Mouse (Mus musculus) midbrain, embryonic 14.5 days (tissue): ENCODE measurements around the gene Rassf5. TPM values are rescaled to one million over a fixed set of nuclear protein-coding genes. Genes with fewer than 3 reads are reported as not detected.

Experiments used
- ATAC-seq: fragments of 200-750 bp; cut with Nextera tagmentation; 2 replicates; pipeline ENCODE4 v1.8.0; 2017; ENCODE audit warnings: moderate number of reproducible peaks, moderate library complexity; ENCODE audit not compliant: low FRiP score, low TSS enrichment
- DNase-seq: peaks from one replicate; pipeline ENCODE4 v3.0.0-alpha.2; 2015
- H3K27ac ChIP-seq: fragments of 300-500 bp; sonication (generic); replicated peaks from 2 replicates; pipeline ENCODE4 v1.5.1; 2014; ENCODE audit warnings: mild to moderate bottlenecking, low read depth, low read length, moderate library complexity
- H3K27me3 ChIP-seq: fragments of 300-500 bp; sonication (generic); 2 replicates; pipeline ENCODE4 v1.6.1; 2014; ENCODE audit warnings: low read length, control low read depth, mixed read lengths; ENCODE audit not compliant: control insufficient read depth, insufficient read depth
- H3K36me3 ChIP-seq: fragments of 300-500 bp; sonication (generic); 2 replicates; pipeline ENCODE4 v1.6.1; 2014; ENCODE audit warnings: low read length, control low read depth; ENCODE audit not compliant: control insufficient read depth, insufficient read depth
- H3K4me1 ChIP-seq: fragments of 300-500 bp; sonication (generic); 2 replicates; pipeline ENCODE4 v1.6.1; 2014; ENCODE audit warnings: mild to moderate bottlenecking, antibody characterized with exemption, low read length, control low read depth; ENCODE audit not compliant: control insufficient read depth, insufficient read depth
- H3K4me2 ChIP-seq: fragments of 300-500 bp; sonication (generic); 2 replicates; pipeline ENCODE4 v1.6.1; 2014; ENCODE audit warnings: mild to moderate bottlenecking, low read length, moderate library complexity
- H3K4me3 ChIP-seq: fragments of 300-500 bp; sonication (generic); replicated peaks from 2 replicates; pipeline ENCODE4 v1.5.1; 2014; ENCODE audit warnings: low read depth, low read length
- H3K9ac ChIP-seq: fragments of 300-500 bp; sonication (generic); replicated peaks from 2 replicates; pipeline ENCODE4 v1.6.1; 2014; ENCODE audit warnings: mild to moderate bottlenecking, low read length, moderate library complexity
- H3K9me3 ChIP-seq: fragments of 300-500 bp; sonication (generic); 2 replicates; pipeline ENCODE4 v1.6.1; 2016; ENCODE audit warnings: low read length, control low read depth, mixed read lengths; ENCODE audit not compliant: control insufficient read depth
- WGBS: fragments of 180-500 bp; shearing (Covaris S2); extraction: QIAGEN DNeasy Blood & Tissue Kit; methylation state at CpG from one replicate; pipeline ENCODE4 v1.1.7; 2014; 5-methylcytosine and 5-hydroxymethylcytosine counted together
- polyA plus RNA-seq: library from polyadenylated mRNA; unstranded; fragments of >200 nt; fragmentation: Nextera tagmentation; extraction: Ambion mirVana; gene quantifications from 2 replicates; pipeline ENCODE4 v1.2.1, GENCODE M21; 2014

Gene Rassf5
- polyA plus RNA-seq, 1 experiment from 2014 or later, result 3.0 TPM

GRCm38 (mm10) chr1:131196107-131196506 lies 49.0 kb downstream of the Rassf5 start:
- Histone ChIP-seq H3K27me3 (no peaks in the 10 kb centered on the region), H3K36me3 (no peaks in the 10 kb centered on the region), H3K9ac (no peak overlapping the region), H3K4me2 (no peak overlapping the region), H3K4me1 (no peaks in the 10 kb centered on the region), H3K27ac (no peak overlapping the region), H3K4me3 (no peak overlapping the region), H3K9me3 (no peaks in the 10 kb centered on the region)
- 80% methylated on average over 2 of the region's 2 CpGs for WGBS
- DNase-seq (no peak), ATAC-seq (no peak)

DNA sequence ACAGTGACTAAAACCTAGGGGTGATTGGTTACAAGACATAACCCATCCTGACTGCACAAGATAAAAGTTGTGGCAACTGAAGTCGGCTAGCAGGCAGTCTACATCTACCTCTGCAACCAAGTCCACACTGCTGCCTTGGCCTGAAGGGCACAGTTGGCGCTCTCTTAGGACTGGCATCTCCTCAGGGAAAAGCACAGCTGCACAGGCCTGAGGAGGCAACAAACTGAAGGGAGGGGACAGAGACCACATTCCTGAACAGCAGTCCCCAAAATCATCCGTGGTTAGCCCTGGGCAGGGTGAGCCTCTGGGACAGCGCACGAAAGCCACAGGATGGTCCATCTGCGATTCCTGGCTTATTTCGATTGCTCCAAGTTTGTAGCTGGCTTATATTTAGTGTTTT lies 49.4 kb downstream of the Rassf5 start:
- ATAC-seq, result no peak

DNA sequence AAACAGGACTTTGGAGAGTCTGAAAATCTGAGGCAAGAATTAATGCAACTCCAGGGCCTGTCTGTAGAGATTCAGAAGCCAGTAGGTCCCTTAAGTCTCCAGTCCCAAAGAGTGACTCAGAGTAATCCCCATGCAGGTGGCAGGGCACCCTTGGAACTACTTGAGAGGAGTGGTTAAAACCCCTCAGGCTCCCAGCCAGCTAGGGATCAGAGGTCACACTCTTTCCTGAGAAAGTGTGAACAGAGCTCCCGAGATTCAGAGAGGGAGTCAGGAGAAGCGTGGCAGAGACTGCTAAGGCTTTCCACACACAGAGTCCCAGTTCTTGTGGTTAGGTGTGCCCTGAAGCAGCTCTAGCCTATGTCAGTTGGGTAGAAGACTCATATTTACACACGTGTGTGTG lies 51.3 kb downstream of the Rassf5 start:
- H3K4me2 ChIP-seq, result no peak overlapping the region
- H3K27ac ChIP-seq, result no peak overlapping the region
- no peaks in the 10 kb centered on the region for H3K9me3 ChIP-seq
- H3K9ac ChIP-seq, result no peak overlapping the region
- WGBS, result 65% methylated on average over 3 of the region's 3 CpGs
- no peak overlapping the region for H3K4me3 ChIP-seq
- H3K36me3 ChIP-seq, result no peaks in the 10 kb centered on the region
- ATAC-seq (no peak), DNase-seq (no peak)
- no peaks in the 10 kb centered on the region for H3K27me3 ChIP-seq
- H3K4me1 ChIP-seq, result no peaks in the 10 kb centered on the region

More for the DNA sequence above, 49.4 kb downstream of the Rassf5 start:
- no peak overlapping the region for H3K4me3 ChIP-seq
- no peaks in the 10 kb centered on the region for H3K4me1 ChIP-seq
- no peak for DNase-seq
- no peaks in the 10 kb centered on the region for H3K27me3 ChIP-seq
- no peak overlapping the region for H3K27ac ChIP-seq
- no peaks in the 10 kb centered on the region for H3K9me3 ChIP-seq
- H3K36me3 ChIP-seq, result no peaks in the 10 kb centered on the region
- H3K9ac ChIP-seq, result no peak overlapping the region
- H3K4me2 ChIP-seq, result no peak overlapping the region
- 86% methylated on average over 7 of the region's 7 CpGs for WGBS

GRCm38 (mm10) chr1:131188655-131189054 lies 56.4 kb downstream of the Rassf5 start:
- Histone ChIP-seq H3K4me3 (no peak overlapping the region), H3K36me3 (no peaks in the 10 kb centered on the region), H3K27me3 (no peaks in the 10 kb centered on the region), H3K4me2 (no peak overlapping the region), H3K27ac (no peak overlapping the region), H3K9me3 (no peaks in the 10 kb centered on the region), H3K4me1 (no peaks in the 10 kb centered on the region), H3K9ac (no peak overlapping the region)
- ATAC-seq, result no peak
- WGBS, result 96% methylated on average over 5 of the region's 5 CpGs
- DNase-seq, result no peak

DNA sequence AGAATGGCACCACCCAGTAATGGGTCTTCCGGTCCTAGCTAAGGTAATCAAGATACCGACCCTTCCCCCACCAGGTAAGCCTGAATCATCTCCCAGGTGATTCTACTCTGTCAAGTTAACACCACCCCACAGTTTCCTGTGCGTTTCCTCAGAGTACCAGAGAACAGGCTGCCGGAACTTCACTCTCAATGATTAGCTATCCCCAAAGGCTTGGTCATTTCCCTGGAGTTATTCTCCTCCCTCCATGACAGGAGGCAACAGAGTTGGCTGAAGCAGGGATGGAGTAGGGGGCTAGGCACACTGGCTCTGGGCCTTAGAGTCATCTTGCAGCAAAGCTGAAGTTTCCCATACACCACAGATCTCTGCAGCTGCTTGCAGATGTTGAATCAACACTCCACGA lies 57.2 kb downstream of the Rassf5 start:
- no peaks in the 10 kb centered on the region for H3K9me3 ChIP-seq
- no peak overlapping the region for H3K4me2 ChIP-seq
- H3K27ac ChIP-seq, result no peak overlapping the region
- H3K9ac ChIP-seq, result no peak overlapping the region
- WGBS, result 93% methylated on average over 5 of the region's 5 CpGs
- no peaks in the 10 kb centered on the region for H3K36me3 ChIP-seq
- ATAC-seq, result no peak
- H3K27me3 ChIP-seq, result no peaks in the 10 kb centered on the region
- no peaks in the 10 kb centered on the region for H3K4me1 ChIP-seq
- H3K4me3 ChIP-seq, result no peak overlapping the region
- DNase-seq, result no peak

- Histone ChIP-seq H3K27ac (no peak overlapping the region), H3K27me3 (no peaks in the 10 kb centered on the region), H3K4me2 (no peak overlapping the region), H3K9ac (no peak overlapping the region), H3K9me3 (no peaks in the 10 kb centered on the region), H3K4me1 (no peaks in the 10 kb centered on the region), H3K36me3 (no peaks in the 10 kb centered on the region), H3K4me3 (no peak overlapping the region)
- no peak for ATAC-seq
- no peak for DNase-seq
- 83% methylated on average over 6 of the region's 6 CpGs for WGBS
Observed at GRCm38 (mm10) chr1:131186995-131187394, 58.1 kb downstream of the Rassf5 start.

GRCm38 (mm10) chr1:131185821-131186506 lies 59.1 kb downstream of the Rassf5 start:
- Histone ChIP-seq H3K9me3 (no peaks in the 10 kb centered on the region), H3K4me3 (no peak overlapping the region), H3K4me1 (no peaks in the 10 kb centered on the region), H3K27ac (no peak overlapping the region), H3K36me3 (0 out of 2 replicates have a peak, but pooled peaks cover 2% of the 10 kb centered on the region), H3K27me3 (no peaks in the 10 kb centered on the region), H3K9ac (no peak overlapping the region), H3K4me2 (no peak overlapping the region)
- DNase-seq (no peak), ATAC-seq (no peak)
- 92% methylated on average over 13 of the region's 13 CpGs for WGBS

DNA sequence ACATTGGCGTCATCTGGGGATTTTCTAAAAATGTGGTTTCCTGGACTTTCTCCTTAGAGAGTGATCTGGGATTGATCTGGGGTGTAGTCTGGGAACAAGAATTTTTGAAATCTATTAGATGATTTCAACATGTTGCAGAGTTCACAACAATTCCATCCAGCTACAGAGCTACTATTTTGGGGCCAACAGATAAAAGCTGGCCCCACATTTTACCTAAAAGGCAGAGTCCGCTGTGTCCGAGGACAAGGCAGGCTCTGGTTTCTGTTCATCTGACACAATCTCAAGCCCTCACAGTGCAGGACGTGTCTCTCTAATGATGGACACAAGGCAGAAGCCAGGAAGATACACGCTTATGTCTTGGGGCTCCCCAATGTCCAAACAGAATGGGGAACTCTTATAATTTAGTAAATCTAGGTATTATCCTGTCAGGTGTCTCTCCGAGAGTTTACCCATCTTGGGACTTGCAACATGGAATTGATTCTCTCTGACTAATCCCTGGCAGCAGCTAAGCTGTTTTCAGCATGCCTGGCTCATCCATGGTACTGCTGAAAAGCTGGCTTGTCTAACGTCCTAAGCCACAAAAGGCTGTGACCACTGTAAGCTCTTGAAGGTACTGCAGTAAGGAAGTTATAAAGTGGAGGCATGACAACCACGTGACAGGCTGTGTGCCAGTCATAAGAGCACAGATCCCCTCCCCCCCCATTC lies 60.0 kb downstream of the Rassf5 start:
- no peaks in the 10 kb centered on the region for H3K27me3 ChIP-seq
- DNase-seq, result no peak
- no peak overlapping the region for H3K4me3 ChIP-seq
- H3K36me3 ChIP-seq, result peaks cover 7% of the 10 kb centered on the region; the same call in 1 of the 2 replicates
- 81% methylated on average over 8 of the region's 8 CpGs for WGBS
- ATAC-seq, result no peak
- H3K4me2 ChIP-seq, result no peak overlapping the region
- no peaks in the 10 kb centered on the region for H3K4me1 ChIP-seq
- no peak overlapping the region for H3K9ac ChIP-seq
- no peak overlapping the region for H3K27ac ChIP-seq
- no peaks in the 10 kb centered on the region for H3K9me3 ChIP-seq
